Mouse (Mus musculus) MEL (cell line): Measurements from ENCODE around the gene Zfp217. TPM values are rescaled to one million over a fixed set of nuclear protein-coding genes. Genes with fewer than 3 reads are reported as not detected.

Experiments
- DNase-seq: peaks from one replicate; pipeline ENCODE4 v3.0.0; 2011; ENCODE audit warnings: low read depth, low spot score
- H3K27ac ChIP-seq: 2 replicates; pipeline ENCODE4 v1.5.1; 2012; ENCODE audit warnings: low read depth, mild to moderate bottlenecking, control low read depth, low read length, moderate library complexity; ENCODE audit not compliant: control insufficient read depth
- H3K27me3 ChIP-seq, 2 experiments: fragments of 150-350 bp in 1 of 2; sonication (generic) in 1 of 2; 2 replicates each; pipeline ENCODE4 v1.6.1; 2012; ENCODE audit warnings: low read length in 2 of 2, mild to moderate bottlenecking in 2 of 2, improper control_type of control experiment in 1 of 2, moderate library complexity in 1 of 2; ENCODE audit not compliant: insufficient read depth in 2 of 2, control insufficient read depth in 1 of 2
- H3K36me3 ChIP-seq, 2 experiments: 2 replicates each; pipeline ENCODE4 v1.6.1; 2012 to 2014; ENCODE audit warnings: low read length in 2 of 2, improper control_type of control experiment in 1 of 2, inconsistent platforms in 1 of 2, mild to moderate bottlenecking in 1 of 2; ENCODE audit not compliant: insufficient read depth in 2 of 2, control insufficient read depth in 1 of 2
- H3K4me1 ChIP-seq, 2 experiments: fragments of 150-350 bp in 1 of 2; sonication (generic) in 1 of 2; 2 replicates each; pipeline ENCODE4 v1.6.1; 2012; ENCODE audit warnings: low read length in 2 of 2, improper control_type of control experiment in 1 of 2, mild to moderate bottlenecking in 1 of 2; ENCODE audit not compliant: insufficient read depth in 2 of 2, control insufficient read depth in 1 of 2
- H3K4me3 ChIP-seq, 2 experiments: fragments of 150-350 bp in 1 of 2; sonication (generic) in 1 of 2; 2 replicates each; pipeline ENCODE4 v1.5.1; 2012; ENCODE audit warnings: low read depth in 2 of 2, low read length in 2 of 2, mild to moderate bottlenecking in 2 of 2, moderate library complexity in 2 of 2, control low read depth in 1 of 2, improper control_type of control experiment in 1 of 2; ENCODE audit not compliant: control insufficient read depth in 1 of 2, insufficient read depth in 1 of 2
- H3K79me2 ChIP-seq: 2 replicates; pipeline ENCODE4 v1.6.1; 2012; ENCODE audit warnings: mild to moderate bottlenecking, low read length, moderate library complexity; ENCODE audit not compliant: control insufficient read depth, poor library complexity, insufficient read depth
- H3K9ac ChIP-seq: 2 replicates; pipeline ENCODE4 v1.6.1; 2012; ENCODE audit warnings: low read depth, mild to moderate bottlenecking, control low read depth, low read length, moderate library complexity; ENCODE audit not compliant: control insufficient read depth, poor library complexity, severe bottlenecking
- H3K9me3 ChIP-seq: fragments of 150-350 bp; sonication (generic); replicated peaks from 2 replicates; pipeline ENCODE4 v1.6.1; 2012; ENCODE audit warnings: mild to moderate bottlenecking, low read length, improper control_type of control experiment, moderate library complexity; ENCODE audit not compliant: insufficient read depth
- BHLHE40 ChIP-seq: IDR thresholded peaks from 2 replicates; pipeline ENCODE4 v1.6.1; 2012; ENCODE audit warnings: low read depth, mild to moderate bottlenecking, inconsistent platforms, low read length, improper control_type of control experiment, borderline replicate concordance
- CTCF ChIP-seq, 3 experiments: IDR thresholded peaks in 2 of 3; conservative IDR thresholded peaks in 1 of 3; 2 replicates each; pipeline ENCODE4 v1.5.1; 2011 to 2012; ENCODE audit warnings: low read length in 3 of 3, low read depth in 2 of 3, mild to moderate bottlenecking in 2 of 3, improper control_type of control experiment in 1 of 3, inconsistent platforms in 1 of 3, mixed read lengths in 1 of 3, moderate library complexity in 1 of 3; ENCODE audit not compliant: control insufficient read depth in 1 of 3, insufficient read depth in 1 of 3, poor library complexity in 1 of 3, severe bottlenecking in 1 of 3
- E2F4 ChIP-seq: IDR thresholded peaks from 2 replicates; pipeline ENCODE4 v1.6.1; 2011; ENCODE audit warnings: low read depth, low read length, improper control_type of control experiment, borderline replicate concordance
- ELF1 ChIP-seq: IDR thresholded peaks from 2 replicates; pipeline ENCODE4 v1.6.1; 2014; ENCODE audit warnings: low read depth, mild to moderate bottlenecking, inconsistent platforms, low read length, improper control_type of control experiment, moderate library complexity
- EP300 ChIP-seq, 2 experiments: IDR thresholded peaks; 2 replicates each; pipeline ENCODE4 v1.6.1; 2011; ENCODE audit warnings: improper control_type of control experiment in 2 of 2, low read length in 2 of 2, low read depth in 1 of 2, mild to moderate bottlenecking in 1 of 2
- ETS1 ChIP-seq: IDR thresholded peaks from 2 replicates; pipeline ENCODE4 v1.6.1; 2012; ENCODE audit warnings: low read depth, mild to moderate bottlenecking, inconsistent platforms, low read length, improper control_type of control experiment, moderate library complexity
- GABPA ChIP-seq: IDR thresholded peaks from 2 replicates; pipeline ENCODE4 v1.6.1; 2012; ENCODE audit warnings: low read depth, mild to moderate bottlenecking, inconsistent platforms, low read length, improper control_type of control experiment, moderate library complexity
- GATA1 ChIP-seq: IDR thresholded peaks from 2 replicates; pipeline ENCODE4 v1.6.1; 2011; ENCODE audit warnings: low read depth, low read length, improper control_type of control experiment
- JUND ChIP-seq: IDR thresholded peaks from 2 replicates; pipeline ENCODE4 v1.6.1; 2011; ENCODE audit warnings: low read depth, mild to moderate bottlenecking, improper control_type of control experiment, low read length
- MAFK ChIP-seq: IDR thresholded peaks from 2 replicates; pipeline ENCODE4 v1.6.1; 2011; ENCODE audit warnings: low read depth, mild to moderate bottlenecking, low read length, improper control_type of control experiment, borderline replicate concordance
- MAX ChIP-seq: IDR thresholded peaks from 2 replicates; pipeline ENCODE4 v1.6.1; 2011; ENCODE audit warnings: low read length, improper control_type of control experiment
- MAZ ChIP-seq: IDR thresholded peaks from 2 replicates; pipeline ENCODE4 v1.6.1; 2012; ENCODE audit warnings: low read depth, mild to moderate bottlenecking, inconsistent platforms, low read length, improper control_type of control experiment
- MEF2A ChIP-seq: IDR thresholded peaks from 2 replicates; pipeline ENCODE4 v1.6.1; 2014; ENCODE audit warnings: low read depth, mild to moderate bottlenecking, inconsistent platforms, low read length, improper control_type of control experiment; ENCODE audit not compliant: poor library complexity, insufficient replicate concordance, severe bottlenecking; ENCODE audit errors: extremely low read depth
- MXI1 ChIP-seq: IDR thresholded peaks from 2 replicates; pipeline ENCODE4 v1.6.1; 2011; ENCODE audit warnings: mild to moderate bottlenecking, low read depth, low read length, improper control_type of control experiment
- MYC ChIP-seq: IDR thresholded peaks from 2 replicates; pipeline ENCODE4 v1.6.1; 2011; ENCODE audit warnings: low read depth, mild to moderate bottlenecking, low read length, improper control_type of control experiment, moderate library complexity
- NELFE ChIP-seq: IDR thresholded peaks from 2 replicates; pipeline ENCODE4 v1.6.1; 2011; ENCODE audit warnings: low read depth, low read length, improper control_type of control experiment
- POLR2A ChIP-seq, 2 experiments: IDR thresholded peaks; 2 replicates each; pipeline ENCODE4 v1.6.1; 2011 to 2012; ENCODE audit warnings: low read length in 2 of 2, mild to moderate bottlenecking in 2 of 2, control low read depth in 1 of 2, improper control_type of control experiment in 1 of 2, low read depth in 1 of 2, moderate library complexity in 1 of 2; ENCODE audit not compliant: control insufficient read depth in 1 of 2, insufficient read depth in 1 of 2, poor library complexity in 1 of 2
- POLR2AphosphoS2 ChIP-seq: IDR thresholded peaks from 2 replicates; pipeline ENCODE4 v1.6.1; 2011; ENCODE audit warnings: low read length, improper control_type of control experiment
- RAD21 ChIP-seq: IDR thresholded peaks from 2 replicates; pipeline ENCODE4 v1.6.1; 2011; ENCODE audit warnings: mild to moderate bottlenecking, low read depth, low read length, improper control_type of control experiment
- SIN3A ChIP-seq: IDR thresholded peaks from 2 replicates; pipeline ENCODE4 v1.6.1; 2012; ENCODE audit warnings: low read length, improper control_type of control experiment, inconsistent platforms
- SMC3 ChIP-seq: IDR thresholded peaks from 2 replicates; pipeline ENCODE4 v1.6.1; 2011; ENCODE audit warnings: low read depth, low read length, improper control_type of control experiment
- TAL1 ChIP-seq: IDR thresholded peaks from 2 replicates; pipeline ENCODE4 v1.6.1; 2012; ENCODE audit warnings: mild to moderate bottlenecking, inconsistent platforms, low read length, moderate library complexity, mixed read lengths
- UBTF ChIP-seq: IDR thresholded peaks from 2 replicates; pipeline ENCODE4 v1.6.1; 2012; ENCODE audit warnings: low read depth, mild to moderate bottlenecking, inconsistent platforms, low read length, improper control_type of control experiment, moderate library complexity, borderline replicate concordance; ENCODE audit not compliant: insufficient read depth
- USF1 ChIP-seq: IDR thresholded peaks from 2 replicates; pipeline ENCODE4 v1.6.1; 2014; ENCODE audit warnings: low read depth, mild to moderate bottlenecking, inconsistent platforms, low read length, improper control_type of control experiment, moderate library complexity
- USF2 ChIP-seq, 2 experiments: IDR thresholded peaks; 2 replicates each; pipeline ENCODE4 v1.6.1; 2011 to 2012; ENCODE audit warnings: improper control_type of control experiment in 2 of 2, low read length in 2 of 2, borderline replicate concordance in 1 of 2, inconsistent platforms in 1 of 2, low read depth in 1 of 2, mild to moderate bottlenecking in 1 of 2; ENCODE audit not compliant: insufficient read depth in 1 of 2
- ZMIZ1 ChIP-seq: IDR thresholded peaks from 2 replicates; pipeline ENCODE4 v1.6.1; 2012; ENCODE audit warnings: low read depth, mild to moderate bottlenecking, inconsistent platforms, low read length, improper control_type of control experiment, moderate library complexity
- polyA plus RNA-seq, 2 experiments: library from polyadenylated mRNA; stranded (reverse) in 1 of 2; unstranded in 1 of 2; fragments of >175 nt in 1 of 2; fragments of >200 nt in 1 of 2; gene quantifications; 2 replicates each; pipeline versions ENCODE4 v1.2.1 to v1.2.4; 2012; ENCODE audit warnings: low replicate concordance in 2 of 2, low read depth in 1 of 2; ENCODE audit not compliant: insufficient read length in 2 of 2, insufficient read depth in 1 of 2, missing spikeins in 1 of 2
- total RNA-seq: library from RNA; depleted of rRNA; stranded (reverse); fragments of 300-350 nt; gene quantifications from 2 replicates; pipeline ENCODE4 v1.2.3, GENCODE M21; 2012

Zfp217 gene
- total and polyA plus RNA-seq, 3 experiments = 21.7 to 34.9 (median 25.5) TPM

DNA sequence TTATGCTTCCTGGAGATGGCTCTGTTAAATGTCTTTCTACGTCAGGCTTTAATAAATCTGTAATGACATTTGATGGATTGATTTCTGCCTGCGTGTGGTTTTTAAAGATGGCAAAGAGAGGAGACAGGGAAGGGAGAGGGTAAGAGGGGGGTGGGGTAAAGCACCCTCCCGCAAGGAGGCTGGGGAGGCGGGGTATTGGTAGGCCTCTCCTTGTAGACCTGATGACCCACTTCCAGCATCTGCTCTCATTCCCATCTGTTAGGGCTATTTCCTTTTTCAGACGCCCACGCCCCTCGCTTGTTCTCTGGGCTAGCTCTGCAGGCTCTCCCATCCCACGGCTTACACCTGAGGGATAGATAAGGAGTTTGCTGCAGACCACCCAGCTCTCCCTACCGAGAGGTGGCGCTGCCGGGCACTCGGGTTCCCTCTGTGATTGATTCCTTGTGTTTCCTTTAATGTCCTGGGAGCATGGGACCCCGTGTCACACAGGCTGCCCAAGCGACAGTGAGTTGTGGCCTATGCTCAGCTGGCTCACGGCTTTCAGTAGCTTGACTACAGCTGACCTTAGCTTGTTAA is 69.4 kb downstream of the Zfp217 start:
- Histone ChIP-seq H3K9ac (no peak overlapping the region), H3K27me3 (no peaks in the 10 kb centered on the region; a peak in 1 of 4 replicates), H3K27ac (no peak overlapping the region), H3K36me3 (no peaks in the 10 kb centered on the region), H3K4me3 (no peak overlapping the region), H3K9me3 (no peaks in the 10 kb centered on the region), H3K4me1 (no peaks in the 10 kb centered on the region), H3K79me2 (no peaks in the 10 kb centered on the region)
- DNase-seq = no peak
- TF ChIP-seq MEF2A (no peak), CTCF (IDR thresholded peaks at IDR 0.05 in 2 of 3, conservative IDR thresholded peaks at IDR 0.05 in 1 of 3; ENCODE audit: control insufficient read depth in 1 of 3, insufficient read depth in 1 of 3, low read depth in 2 of 3, low read length in 3 of 3, poor library complexity in 1 of 3, severe bottlenecking in 1 of 3) (0 out of 6 replicates have a peak, but pooled peaks of 1 of the 3 experiments have one; percentile 11)

DNA sequence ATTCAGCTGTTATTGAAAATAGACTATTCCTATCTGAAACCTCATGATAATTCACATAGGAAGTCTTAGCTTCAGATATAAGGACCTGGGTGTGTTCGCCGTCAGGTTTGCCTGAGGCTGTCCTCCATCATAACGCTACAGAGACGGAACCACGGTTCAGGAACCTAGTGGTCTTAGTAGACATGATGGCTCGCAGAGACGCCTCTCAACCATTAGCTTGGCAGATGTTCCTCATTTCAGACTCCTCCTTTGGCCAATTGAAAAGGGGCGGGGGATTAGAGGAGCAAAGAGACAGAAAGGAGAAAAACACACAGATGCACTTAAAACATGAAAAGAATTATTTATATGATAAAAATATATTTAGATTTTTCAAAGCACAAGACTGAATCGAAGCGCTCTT is 69.9 kb downstream of the Zfp217 start:
- no peak overlapping the region for H3K4me3 ChIP-seq
- no peak overlapping the region for H3K27ac ChIP-seq
- DNase-seq = no peak

GRCm38 (mm10) chr2:170076941-170077490 is 70.9 kb downstream of the Zfp217 start:
- H3K9me3 ChIP-seq = no peaks in the 10 kb centered on the region
- H3K9ac ChIP-seq = no peak overlapping the region
- no peak for TF ChIP-seq MYC
- no peak for TF ChIP-seq MAX
- TF ChIP-seq USF1 = no peak
- no peak for TF ChIP-seq BHLHE40
- TF ChIP-seq ZMIZ1 = no peak
- TF ChIP-seq MAZ = no peak
- TF ChIP-seq ETS1 = no peak
- no peak for TF ChIP-seq USF2 (IDR thresholded peaks at IDR 0.05; ENCODE audit: borderline replicate concordance in 1 of 2, insufficient read depth in 1 of 2, low read depth in 1 of 2, low read length in 2 of 2)
- TF ChIP-seq ELF1 = no peak
- no peak for TF ChIP-seq UBTF
- no peak for TF ChIP-seq JUND
- TF ChIP-seq RAD21 = no peak
- TF ChIP-seq MAFK = no peak
- TF ChIP-seq MEF2A = no peak
- no peak for TF ChIP-seq GABPA

More for the DNA sequence above, 69.9 kb downstream of the Zfp217 start:
- TF ChIP-seq E2F4 (no peak), GATA1 (no peak), ETS1 (no peak), POLR2A (IDR thresholded peaks at IDR 0.05; ENCODE audit: control insufficient read depth in 1 of 2, insufficient read depth in 1 of 2, low read depth in 1 of 2, low read length in 2 of 2, poor library complexity in 1 of 2) (no peak), USF2 (IDR thresholded peaks at IDR 0.05; ENCODE audit: borderline replicate concordance in 1 of 2, insufficient read depth in 1 of 2, low read depth in 1 of 2, low read length in 2 of 2) (no peak), EP300 (IDR thresholded peaks at IDR 0.05; ENCODE audit: low read depth in 1 of 2, low read length in 2 of 2) (no peak), SIN3A (no peak), NELFE (no peak), MXI1 (no peak), TAL1 (no peak), MAZ (no peak), POLR2AphosphoS2 (no peak), GABPA (no peak), MYC (no peak), MEF2A (no peak), MAX (no peak), USF1 (no peak), SMC3 (no peak), BHLHE40 (no peak)
- no peaks in the 10 kb centered on the region; a peak in 1 of 4 replicates for H3K27me3 ChIP-seq
- H3K9me3 ChIP-seq = no peaks in the 10 kb centered on the region
- H3K36me3 ChIP-seq = no peaks in the 10 kb centered on the region
- no peaks in the 10 kb centered on the region for H3K4me1 ChIP-seq
- no peaks in the 10 kb centered on the region for H3K79me2 ChIP-seq
- no peak overlapping the region for H3K9ac ChIP-seq

More at GRCm38 (mm10) chr2:170076941-170077490, 70.9 kb downstream of the Zfp217 start:
- Histone ChIP-seq H3K27ac (no peak overlapping the region), H3K4me3 (no peak overlapping the region), H3K79me2 (no peaks in the 10 kb centered on the region), H3K36me3 (no peaks in the 10 kb centered on the region), H3K27me3 (no peaks in the 10 kb centered on the region), H3K4me1 (no peaks in the 10 kb centered on the region)
- no peak for DNase-seq
